Mouse (Mus musculus) neural tube, embryonic 15.5 days (tissue): ENCODE data around the gene Ror1. TPM values are rescaled to one million over a fixed set of nuclear protein-coding genes. Genes with fewer than 3 reads are reported as not detected.

Source experiments
- ATAC-seq: fragments of 200-750 bp; cut with Nextera tagmentation; 2 replicates; pipeline ENCODE4 v1.8.0; 2017; ENCODE audit warnings: mild to moderate bottlenecking, moderate TSS enrichment, moderate library complexity; ENCODE audit not compliant: low FRiP score
- H3K27ac ChIP-seq: fragments of 300-500 bp; sonication (generic); replicated peaks from 2 replicates; pipeline ENCODE4 v1.5.1; 2015; ENCODE audit warnings: mild to moderate bottlenecking, inconsistent platforms
- H3K27me3 ChIP-seq: fragments of 300-500 bp; sonication (generic); replicated peaks from 2 replicates; pipeline ENCODE4 v1.6.1; 2015; ENCODE audit warnings: inconsistent platforms
- H3K36me3 ChIP-seq: fragments of 300-500 bp; sonication (generic); 2 replicates; pipeline ENCODE4 v1.6.1; 2015; ENCODE audit warnings: inconsistent platforms
- H3K4me1 ChIP-seq: fragments of 300-500 bp; sonication (generic); 2 replicates; pipeline ENCODE4 v1.6.1; 2015; ENCODE audit warnings: inconsistent platforms
- H3K4me2 ChIP-seq: fragments of 300-500 bp; sonication (generic); 2 replicates; pipeline ENCODE4 v1.6.1; 2015; ENCODE audit warnings: inconsistent platforms, mild to moderate bottlenecking, moderate library complexity
- H3K4me3 ChIP-seq: fragments of 300-500 bp; sonication (generic); replicated peaks from 2 replicates; pipeline ENCODE4 v1.5.1; 2015; ENCODE audit warnings: mild to moderate bottlenecking, inconsistent platforms
- H3K9ac ChIP-seq: fragments of 300-500 bp; sonication (generic); replicated peaks from 2 replicates; pipeline ENCODE4 v1.6.1; 2015; ENCODE audit warnings: mild to moderate bottlenecking, inconsistent platforms
- H3K9me3 ChIP-seq: fragments of 300-500 bp; sonication (generic); replicated peaks from 2 replicates; pipeline ENCODE4 v1.6.1; 2016; ENCODE audit warnings: inconsistent platforms
- WGBS: fragments of 180-500 bp; shearing (Covaris S2); methylation state at CpG from one replicate; pipeline ENCODE4 v1.1.7; 2015; ENCODE audit warnings: mixed read lengths; 5-methylcytosine and 5-hydroxymethylcytosine counted together
- polyA plus RNA-seq: library from polyadenylated mRNA; unstranded; fragments of >200 nt; fragmentation: Nextera tagmentation; extraction: Ambion mirVana; gene quantifications from 2 replicates; pipeline ENCODE4 v1.2.1, GENCODE M21; 2015

Gene Ror1
- polyA plus RNA-seq, 1 experiment from 2014 or later, result 1.2 TPM

DNA sequence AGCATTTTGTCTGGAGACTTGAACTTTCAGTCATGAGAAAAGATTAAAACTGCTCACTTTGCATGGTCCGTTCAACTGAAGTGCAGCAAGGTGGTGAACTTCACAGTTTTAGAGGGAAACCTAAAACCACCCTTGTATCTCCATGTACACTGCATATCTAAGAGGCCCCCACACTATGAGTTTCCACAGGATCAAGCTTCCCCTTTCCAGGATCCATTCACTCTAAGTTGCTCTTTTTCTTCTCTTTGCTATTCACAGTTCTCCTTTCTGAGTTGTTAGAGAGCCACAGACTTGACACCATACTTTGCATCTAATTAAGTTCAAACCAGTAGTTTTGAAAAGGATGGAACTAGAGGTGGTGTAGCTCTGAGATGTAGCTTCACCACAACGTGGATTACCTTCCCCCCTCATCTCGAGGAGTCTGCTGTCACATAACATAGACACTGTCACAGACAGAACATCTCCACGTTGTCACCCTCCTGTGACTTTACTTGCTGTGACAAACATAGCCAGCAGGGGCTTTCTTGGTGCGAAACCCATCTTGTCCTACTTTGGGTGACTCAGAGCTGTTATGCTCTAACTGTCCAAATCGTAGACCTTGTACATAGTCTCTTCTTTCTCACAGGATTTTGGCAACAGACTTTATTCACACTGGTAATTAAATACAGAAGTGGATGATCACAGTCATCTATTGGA, 146.6 kb downstream of the Ror1 start:
- Histone ChIP-seq H3K4me3 (no peak overlapping the region), H3K4me1 (peaks cover 2% of the 10 kb centered on the region; the same call in 1 of the 2 replicates), H3K27me3 (no peaks in the 10 kb centered on the region), H3K36me3 (no peaks in the 10 kb centered on the region), H3K4me2 (no peak overlapping the region), H3K27ac (no peak overlapping the region), H3K9me3 (no peaks in the 10 kb centered on the region), H3K9ac (no peak overlapping the region)
- WGBS, result 83% methylated on average over 6 of the region's 6 CpGs
- ATAC-seq, result no peak

GRCm38 (mm10) chr4:100244250-100244649, 148.7 kb downstream of the Ror1 start:
- no peak overlapping the region for H3K9ac ChIP-seq
- H3K27ac ChIP-seq, result no peak overlapping the region
- H3K4me3 ChIP-seq, result no peak overlapping the region
- H3K9me3 ChIP-seq, result no peaks in the 10 kb centered on the region
- H3K27me3 ChIP-seq, result no peaks in the 10 kb centered on the region
- no peak for ATAC-seq
- H3K36me3 ChIP-seq, result no peaks in the 10 kb centered on the region
- H3K4me2 ChIP-seq, result no peak overlapping the region
- H3K4me1 ChIP-seq, result peaks cover 2% of the 10 kb centered on the region; the same call in 1 of the 2 replicates
- 84% methylated on average over 8 of the region's 8 CpGs for WGBS

DNA sequence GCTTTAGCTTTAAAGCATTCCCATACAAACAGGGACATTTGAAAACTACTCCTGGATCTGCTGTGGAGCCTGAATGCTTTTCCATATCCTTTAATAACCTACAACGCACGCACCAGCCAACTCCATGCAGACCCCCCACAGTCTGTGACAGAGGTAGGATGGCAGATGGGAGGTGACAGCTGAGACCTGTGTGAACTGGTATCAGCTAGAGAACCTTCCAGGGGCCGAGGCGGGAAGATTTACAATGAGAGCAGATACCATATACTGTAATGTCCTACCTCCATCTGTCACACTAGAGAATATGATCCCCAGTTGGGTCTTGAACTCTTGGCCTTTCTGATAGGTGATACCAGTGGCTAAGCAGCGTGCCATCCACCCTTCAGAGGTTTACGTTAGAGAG, 149.1 kb downstream of the Ror1 start:
- no peaks in the 10 kb centered on the region for H3K9me3 ChIP-seq
- no peak overlapping the region for H3K4me3 ChIP-seq
- H3K9ac ChIP-seq, result no peak overlapping the region
- ATAC-seq, result no peak
- H3K4me1 ChIP-seq, result peaks cover 2% of the 10 kb centered on the region; the same call in 1 of the 2 replicates
- no peak overlapping the region for H3K4me2 ChIP-seq
- H3K36me3 ChIP-seq, result no peaks in the 10 kb centered on the region
- no peaks in the 10 kb centered on the region for H3K27me3 ChIP-seq
- no peak overlapping the region for H3K27ac ChIP-seq
- WGBS, result 76% methylated on average over 6 of the region's 6 CpGs

DNA sequence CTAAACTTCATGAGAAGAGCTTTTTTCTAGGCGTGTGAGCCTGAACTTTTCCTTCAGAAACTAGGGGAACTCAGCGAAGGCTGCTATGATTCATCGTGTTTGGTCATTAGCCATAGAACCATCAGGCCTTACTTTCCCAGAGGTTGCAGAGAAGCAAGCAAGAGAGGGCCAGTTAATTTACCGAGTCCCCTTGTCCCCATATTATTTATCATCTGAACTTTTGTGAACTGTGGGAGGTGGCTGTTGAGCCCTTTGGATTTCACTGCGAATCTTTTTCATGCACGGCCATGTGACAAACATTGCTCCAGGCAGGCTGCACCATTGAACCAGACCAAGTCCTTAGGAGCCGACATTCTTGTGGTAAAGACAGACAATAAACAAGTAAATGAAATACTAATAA, 152.2 kb downstream of the Ror1 start:
- Histone ChIP-seq H3K27ac (no peak overlapping the region), H3K9me3 (no peaks in the 10 kb centered on the region), H3K4me3 (no peak overlapping the region), H3K9ac (no peak overlapping the region), H3K4me2 (no peak overlapping the region), H3K27me3 (no peaks in the 10 kb centered on the region), H3K4me1 (no peaks in the 10 kb centered on the region), H3K36me3 (no peaks in the 10 kb centered on the region)
- ATAC-seq, result no peak
- WGBS, result 73% methylated on average over 7 of the region's 7 CpGs

DNA sequence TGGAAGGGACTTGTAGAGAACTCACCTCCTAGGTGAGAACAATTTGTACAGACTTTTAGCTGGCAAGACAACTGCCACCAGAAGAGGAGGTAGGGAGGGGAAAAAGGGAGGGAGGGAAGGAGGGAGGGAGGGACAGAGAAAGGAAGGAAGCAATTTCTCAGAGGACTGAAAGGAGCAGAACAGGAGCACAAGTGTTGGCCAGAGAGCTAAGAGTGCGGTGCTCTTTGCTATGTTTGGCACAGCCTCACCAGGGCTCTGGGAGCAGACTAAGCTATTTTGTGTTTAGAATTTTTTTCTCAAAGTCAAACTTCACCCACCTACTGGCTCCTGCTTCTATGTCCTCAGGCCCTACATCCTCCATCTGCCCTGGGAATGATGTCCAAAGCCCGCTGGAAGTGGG, 152.7 kb downstream of the Ror1 start:
- no peaks in the 10 kb centered on the region for H3K4me1 ChIP-seq
- 87% methylated on average over 2 of the region's 2 CpGs for WGBS
- no peak overlapping the region for H3K4me3 ChIP-seq
- H3K4me2 ChIP-seq, result no peak overlapping the region
- H3K36me3 ChIP-seq, result no peaks in the 10 kb centered on the region
- H3K27me3 ChIP-seq, result no peaks in the 10 kb centered on the region
- no peak overlapping the region for H3K27ac ChIP-seq
- no peak overlapping the region for H3K9ac ChIP-seq
- H3K9me3 ChIP-seq, result no peaks in the 10 kb centered on the region
- no peak for ATAC-seq

- 39% methylated on average over 2 of the region's 2 CpGs for WGBS
- H3K9ac ChIP-seq, result no peak overlapping the region
- ATAC-seq, result no peak
- H3K9me3 ChIP-seq, result no peaks in the 10 kb centered on the region
- H3K4me2 ChIP-seq, result no peak overlapping the region
- no peaks in the 10 kb centered on the region for H3K36me3 ChIP-seq
- no peak overlapping the region for H3K4me3 ChIP-seq
- no peaks in the 10 kb centered on the region for H3K4me1 ChIP-seq
- H3K27ac ChIP-seq, result no peak overlapping the region
- H3K27me3 ChIP-seq, result no peaks in the 10 kb centered on the region
These were observed 155.7 kb downstream of the Ror1 start for GRCm38 (mm10) chr4:100251270-100251669.

- no peak overlapping the region for H3K4me2 ChIP-seq
These were observed 156.5 kb downstream of the Ror1 start for GRCm38 (mm10) chr4:100252050-100252449.

GRCm38 (mm10) chr4:100252646-100253045, 157.1 kb downstream of the Ror1 start:
- WGBS, result 86% methylated on average over 10 of the region's 10 CpGs
- no peak overlapping the region for H3K9ac ChIP-seq
- H3K4me1 ChIP-seq, result no peaks in the 10 kb centered on the region
- H3K27ac ChIP-seq, result no peak overlapping the region
- no peak overlapping the region for H3K4me3 ChIP-seq
- no peak overlapping the region for H3K4me2 ChIP-seq
- no peaks in the 10 kb centered on the region for H3K36me3 ChIP-seq
- H3K9me3 ChIP-seq, result no peaks in the 10 kb centered on the region
- no peak for ATAC-seq
- no peaks in the 10 kb centered on the region for H3K27me3 ChIP-seq

More at GRCm38 (mm10) chr4:100252050-100252449, 156.5 kb downstream of the Ror1 start:
- ATAC-seq, result no peak
- H3K4me3 ChIP-seq, result no peak overlapping the region
- no peak overlapping the region for H3K27ac ChIP-seq
- 64% methylated on average over 1 of the region's 1 CpGs for WGBS
- H3K27me3 ChIP-seq, result no peaks in the 10 kb centered on the region
- H3K9me3 ChIP-seq, result no peaks in the 10 kb centered on the region
- no peak overlapping the region for H3K9ac ChIP-seq
- H3K4me1 ChIP-seq, result no peaks in the 10 kb centered on the region
- no peaks in the 10 kb centered on the region for H3K36me3 ChIP-seq

GRCm38 (mm10) chr4:100253401-100253800, 157.8 kb downstream of the Ror1 start:
- no peaks in the 10 kb centered on the region for H3K9me3 ChIP-seq
- H3K36me3 ChIP-seq, result no peaks in the 10 kb centered on the region
- no peaks in the 10 kb centered on the region for H3K27me3 ChIP-seq
- no peak overlapping the region for H3K4me3 ChIP-seq
- H3K4me2 ChIP-seq, result no peak overlapping the region
- no peak overlapping the region for H3K27ac ChIP-seq
- H3K4me1 ChIP-seq, result no peaks in the 10 kb centered on the region
- WGBS, result 86% methylated on average over 9 of the region's 9 CpGs
- no peak for ATAC-seq
- no peak overlapping the region for H3K9ac ChIP-seq

DNA sequence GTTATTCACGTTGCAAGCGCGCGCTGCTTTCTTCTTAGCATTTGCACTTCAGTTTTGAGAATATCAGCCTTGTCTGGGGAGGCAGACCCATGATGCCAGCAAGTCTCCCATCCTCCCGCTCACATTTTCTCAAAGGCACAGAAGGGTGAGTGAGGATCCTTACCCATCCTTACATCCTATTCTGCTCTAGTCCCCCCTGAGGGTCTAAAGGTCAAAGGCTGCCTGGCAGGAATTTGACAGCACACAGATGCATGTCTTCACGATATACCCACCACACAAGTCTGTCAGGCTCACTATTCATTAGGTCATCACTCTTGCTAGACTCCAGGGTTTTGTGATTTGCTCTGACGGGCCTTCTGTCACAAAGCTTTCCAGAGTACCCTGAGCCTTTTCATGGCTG, 158.2 kb downstream of the Ror1 start:
- Histone ChIP-seq H3K27ac (no peak overlapping the region), H3K4me3 (no peak overlapping the region), H3K36me3 (no peaks in the 10 kb centered on the region), H3K4me1 (no peaks in the 10 kb centered on the region), H3K27me3 (no peaks in the 10 kb centered on the region), H3K9ac (no peak overlapping the region), H3K9me3 (no peaks in the 10 kb centered on the region), H3K4me2 (no peak overlapping the region)
- WGBS, result 76% methylated on average over 7 of the region's 7 CpGs
- no peak for ATAC-seq

DNA sequence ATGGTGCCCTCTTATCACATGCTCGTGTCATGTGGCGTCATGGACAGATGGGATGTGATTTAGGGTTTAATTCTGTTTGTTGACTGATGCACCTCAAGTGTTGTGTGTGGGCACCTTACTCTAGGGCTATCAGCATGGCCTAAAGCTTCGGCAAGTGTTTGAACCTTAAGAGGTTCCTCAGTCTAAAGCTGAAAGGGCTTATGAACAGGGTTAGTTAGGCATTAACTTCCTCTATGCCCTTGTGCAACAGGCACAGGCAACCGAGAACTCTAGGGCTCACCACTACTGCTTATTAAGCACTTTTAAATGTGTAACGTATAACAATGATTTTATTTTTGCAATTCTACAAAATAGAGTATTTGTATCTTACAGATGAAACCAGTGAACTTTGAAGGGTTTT, 162.9 kb downstream of the Ror1 start:
- Histone ChIP-seq H3K4me2 (no peak overlapping the region), H3K4me1 (no peaks in the 10 kb centered on the region), H3K27ac (no peak overlapping the region), H3K4me3 (no peak overlapping the region), H3K27me3 (no peaks in the 10 kb centered on the region), H3K36me3 (no peaks in the 10 kb centered on the region), H3K9me3 (no peaks in the 10 kb centered on the region), H3K9ac (no peak overlapping the region)
- WGBS, result 77% methylated on average over 5 of the region's 5 CpGs
- ATAC-seq, result no peak

DNA sequence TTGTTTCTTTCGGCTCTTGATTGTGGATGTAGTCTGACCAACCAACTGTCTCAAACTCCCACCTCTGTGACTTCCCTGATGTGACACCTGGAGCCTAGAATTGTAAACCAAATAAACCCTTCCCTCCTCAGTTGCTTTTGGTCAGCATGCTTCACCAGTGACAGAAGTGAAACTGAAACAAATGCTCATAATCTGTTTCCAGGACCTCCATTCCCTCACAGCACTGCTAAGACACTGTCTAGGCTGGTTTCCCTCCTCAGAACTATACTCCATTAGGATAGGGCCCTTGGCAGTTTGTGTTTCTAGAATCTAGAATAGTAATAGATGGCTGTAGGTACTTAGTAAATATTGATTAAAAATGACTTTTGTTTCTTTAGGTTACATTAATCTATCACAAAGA, 168.3 kb downstream of the Ror1 start:
- no peak overlapping the region for H3K4me3 ChIP-seq
- no peak overlapping the region for H3K9ac ChIP-seq
- ATAC-seq, result no peak

More for the DNA sequence above, 168.3 kb downstream of the Ror1 start:
- no peak overlapping the region for H3K27ac ChIP-seq
- H3K9me3 ChIP-seq, result no peaks in the 10 kb centered on the region
- no peaks in the 10 kb centered on the region for H3K36me3 ChIP-seq
- H3K4me2 ChIP-seq, result no peak overlapping the region
- WGBS, result 97% methylated on average over 1 of the region's 1 CpGs
- no peaks in the 10 kb centered on the region for H3K4me1 ChIP-seq
- no peaks in the 10 kb centered on the region for H3K27me3 ChIP-seq
